Mouse (Mus musculus): Measurements from ENCODE around the gene Rnase4. TPM values are rescaled to one million over a fixed set of nuclear protein-coding genes. Genes with fewer than 3 reads are reported as not detected.
A peak's percentile ranks its signal among the peaks of the same experiment; 100 is the strongest.

Gene Rnase4
- 142 and 151 TPM in 2 replicates for polyA plus RNA-seq (2014; fragmentation: Nextera tagmentation; extraction: Ambion mirVana)

DNA sequence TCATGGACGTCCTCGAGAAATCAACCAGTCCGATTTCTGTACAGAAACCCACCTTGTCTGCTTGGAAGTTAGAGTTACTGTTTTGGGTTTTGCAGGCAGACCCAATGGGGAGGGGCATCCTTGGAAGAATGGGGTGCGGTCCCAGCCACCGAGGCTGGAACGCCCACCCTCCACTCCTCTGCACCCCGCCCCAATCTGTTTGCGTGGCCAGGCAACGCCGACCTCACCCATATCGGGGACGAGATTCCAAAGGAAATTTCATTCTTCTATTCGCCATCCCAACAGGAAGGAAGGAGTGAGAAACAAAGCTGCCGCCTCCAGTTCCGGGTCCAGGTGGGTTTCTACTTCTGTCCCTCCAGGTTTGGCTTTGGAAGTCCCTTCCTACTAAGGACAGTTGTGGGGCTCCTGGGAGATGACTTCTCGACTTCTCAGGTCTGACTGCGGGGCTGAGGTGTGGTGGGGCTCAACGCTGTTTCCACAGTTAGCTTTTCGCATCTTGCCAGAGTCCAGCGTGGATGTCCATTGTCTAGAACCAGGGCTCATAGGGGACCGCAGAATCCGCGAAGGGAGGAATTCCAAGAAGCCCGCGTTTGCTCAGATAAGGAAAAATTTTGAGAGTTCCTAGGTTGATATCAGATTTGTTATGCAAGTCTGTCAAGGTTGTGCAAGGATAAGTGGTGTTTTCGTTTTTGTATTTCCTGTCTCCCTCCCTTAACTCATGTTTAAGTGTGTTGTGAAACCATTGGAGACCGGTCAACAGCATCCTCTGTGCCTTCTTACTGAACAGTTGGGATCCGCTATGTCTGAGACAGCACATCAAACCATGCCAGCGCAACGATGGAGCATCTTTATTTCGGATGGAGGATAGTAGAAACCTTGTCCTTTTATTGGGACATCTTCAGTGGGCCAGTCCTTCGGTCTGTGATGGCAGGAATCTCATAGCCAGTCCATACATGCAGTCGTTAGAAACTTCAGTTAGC lies at the start of gene Rnase4, which contains the start of gene Ang:
TSS of gene Rnase4 (plus strand) at position 157 of the 980 bp plus-strand sequence.
TSS of gene Ang (plus strand) at position 230 of the 980 bp plus-strand sequence.
- peak within 1 kb of the TSS; percentile 92 for H3K27ac ChIP-seq (ENCODE audit: low read depth)
- H3K9me3 ChIP-seq (ENCODE audit: control insufficient read depth, low read length) = no peaks in the 10 kb centered on the region
- WGBS = 7% methylated on average over 33 of the region's 33 CpGs
- H3K9ac ChIP-seq (ENCODE audit: low read length) = peak within 1 kb of the TSS; percentile 68
- H3K4me3 ChIP-seq (ENCODE audit: low read depth, low read length) = peak within 1 kb of the TSS; percentile 74
- ATAC-seq (replicated peaks; ENCODE audit: low FRiP score, low TSS enrichment, low read depth) = peak; percentile 56
- DNase-seq (ENCODE audit: low spot score) = peak; percentile 85
- no peaks in the 10 kb centered on the region for H3K27me3 ChIP-seq (replicated peaks; ENCODE audit: control insufficient read depth, insufficient read depth, low read length)
- peak within 1 kb of the TSS; percentile 58 for H3K4me2 ChIP-seq (ENCODE audit: low read length)
- no peaks in the 10 kb centered on the region for H3K36me3 ChIP-seq (ENCODE audit: control insufficient read depth, insufficient read depth, low read length)
- H3K4me1 ChIP-seq (replicated peaks; ENCODE audit: control insufficient read depth, insufficient read depth, low read length) = peaks cover 2% of the 10 kb centered on the region; the same call in 1 of the 2 replicates

DNA sequence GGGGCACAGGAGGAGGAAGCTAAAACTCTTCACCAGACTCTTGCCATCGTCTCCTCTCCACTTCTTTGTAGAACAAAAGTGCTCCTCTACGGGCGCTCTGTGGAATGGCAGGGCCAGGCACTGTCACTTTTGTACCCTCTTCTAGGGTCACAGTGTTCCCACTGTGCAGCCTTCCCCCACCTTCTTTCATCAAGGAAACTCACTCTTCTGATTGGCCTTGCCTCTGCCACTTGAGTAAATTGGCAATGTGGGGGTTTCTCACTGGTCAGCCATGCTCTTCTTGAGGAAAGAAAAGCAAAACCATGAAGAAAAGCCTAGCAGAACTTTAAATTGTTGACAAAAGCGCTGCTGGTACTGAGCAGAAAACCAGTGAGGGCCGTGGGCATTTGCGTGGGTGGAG lies 49.1 kb upstream of the Rnase4 start, which contains the start of gene Rnase9:
TSS of gene Rnase9 (minus strand) at position 101 of the 400 bp plus-strand sequence.
- Histone ChIP-seq H3K27ac (ENCODE audit: low read depth) (no peak within 1 kb of the TSS), H3K36me3 (ENCODE audit: control insufficient read depth, insufficient read depth, low read length) (no peaks in the 10 kb centered on the region), H3K9me3 (ENCODE audit: control insufficient read depth, low read length) (no peaks in the 10 kb centered on the region), H3K9ac (ENCODE audit: low read length) (no peak within 1 kb of the TSS), H3K4me2 (ENCODE audit: low read length) (no peak within 1 kb of the TSS), H3K4me3 (ENCODE audit: low read depth, low read length) (no peak within 1 kb of the TSS), H3K4me1 (replicated peaks; ENCODE audit: control insufficient read depth, insufficient read depth, low read length) (no peaks in the 10 kb centered on the region), H3K27me3 (replicated peaks; ENCODE audit: control insufficient read depth, insufficient read depth, low read length) (no peaks in the 10 kb centered on the region)
- no peak for DNase-seq (ENCODE audit: low spot score)
- 77% methylated on average over 6 of the region's 6 CpGs for WGBS
- ATAC-seq (replicated peaks; ENCODE audit: low FRiP score, low TSS enrichment, low read depth) = no peak

DNA sequence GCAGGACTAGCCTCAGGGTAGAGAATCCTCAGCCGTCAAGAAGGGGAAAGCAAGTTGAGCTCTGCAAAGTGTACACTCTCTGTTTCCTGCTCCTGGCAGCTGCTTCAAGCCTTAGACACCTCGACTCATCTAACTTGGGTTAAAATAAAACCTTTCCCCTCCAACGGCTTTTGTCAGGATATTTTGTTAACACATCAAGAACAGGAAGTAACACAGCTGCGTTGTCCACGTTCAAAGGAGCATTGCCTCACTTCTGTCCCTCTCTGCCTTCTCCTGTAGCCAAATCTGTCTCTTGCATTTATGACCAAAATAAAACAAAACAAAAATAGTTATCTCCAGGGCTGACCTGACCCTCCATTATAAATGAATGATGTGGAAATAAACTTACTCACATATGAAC lies 43.0 kb upstream of the Rnase4 start:
- 28% methylated on average over 5 of the region's 5 CpGs for WGBS

DNA sequence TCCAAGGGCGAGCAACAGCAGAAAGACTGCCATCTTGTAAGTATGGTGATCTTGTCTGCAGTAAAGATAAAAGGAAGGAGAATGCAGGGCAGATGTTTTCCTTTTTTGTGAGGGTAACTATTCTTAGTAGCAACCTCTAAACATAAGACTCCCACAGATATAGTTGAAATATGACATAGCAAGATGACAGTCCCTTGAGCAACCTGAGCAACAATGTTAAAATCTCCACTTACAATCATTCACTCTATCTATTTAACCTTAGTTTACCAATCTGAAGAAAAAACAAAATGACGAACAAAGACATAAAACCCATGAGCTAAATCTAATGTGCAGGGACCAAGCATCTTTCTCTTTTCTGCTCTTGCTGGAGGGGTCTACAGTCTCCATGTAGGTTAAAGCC lies 40.8 kb upstream of the Rnase4 start, which contains the start of gene Rnase11:
TSS of gene Rnase11 (minus strand) at position 101 of the 400 bp plus-strand sequence.
- no peak within 1 kb of the TSS for H3K4me2 ChIP-seq (ENCODE audit: low read length)
- no peaks in the 10 kb centered on the region for H3K36me3 ChIP-seq (ENCODE audit: control insufficient read depth, insufficient read depth, low read length)
- no peak within 1 kb of the TSS for H3K27ac ChIP-seq (ENCODE audit: low read depth)
- DNase-seq (ENCODE audit: low spot score) (no peak), ATAC-seq (replicated peaks; ENCODE audit: low FRiP score, low TSS enrichment, low read depth) (no peak)
- H3K27me3 ChIP-seq (replicated peaks; ENCODE audit: control insufficient read depth, insufficient read depth, low read length) = no peaks in the 10 kb centered on the region
- no peak within 1 kb of the TSS for H3K4me3 ChIP-seq (ENCODE audit: low read depth, low read length)
- H3K9ac ChIP-seq (ENCODE audit: low read length) = no peak within 1 kb of the TSS
- H3K4me1 ChIP-seq (replicated peaks; ENCODE audit: control insufficient read depth, insufficient read depth, low read length) = no peaks in the 10 kb centered on the region; the same call in 1 of the 2 replicates
- H3K9me3 ChIP-seq (ENCODE audit: control insufficient read depth, low read length) = no peaks in the 10 kb centered on the region
- WGBS = 84% methylated on average over 2 of the region's 2 CpGs

More for the DNA sequence above, 43.0 kb upstream of the Rnase4 start:
- Histone ChIP-seq H3K4me2 (ENCODE audit: low read length) (no peak overlapping the region), H3K4me3 (ENCODE audit: low read depth, low read length) (no peak overlapping the region), H3K9ac (ENCODE audit: low read length) (no peak overlapping the region), H3K4me1 (replicated peaks; ENCODE audit: control insufficient read depth, insufficient read depth, low read length) (no peaks in the 10 kb centered on the region; the same call in 1 of the 2 replicates), H3K27me3 (replicated peaks; ENCODE audit: control insufficient read depth, insufficient read depth, low read length) (no peaks in the 10 kb centered on the region), H3K27ac (ENCODE audit: low read depth) (no peak overlapping the region), H3K9me3 (ENCODE audit: control insufficient read depth, low read length) (no peaks in the 10 kb centered on the region), H3K36me3 (ENCODE audit: control insufficient read depth, insufficient read depth, low read length) (no peaks in the 10 kb centered on the region)
- ATAC-seq (replicated peaks; ENCODE audit: low FRiP score, low TSS enrichment, low read depth) (no peak), DNase-seq (ENCODE audit: low spot score) (no peak)

DNA sequence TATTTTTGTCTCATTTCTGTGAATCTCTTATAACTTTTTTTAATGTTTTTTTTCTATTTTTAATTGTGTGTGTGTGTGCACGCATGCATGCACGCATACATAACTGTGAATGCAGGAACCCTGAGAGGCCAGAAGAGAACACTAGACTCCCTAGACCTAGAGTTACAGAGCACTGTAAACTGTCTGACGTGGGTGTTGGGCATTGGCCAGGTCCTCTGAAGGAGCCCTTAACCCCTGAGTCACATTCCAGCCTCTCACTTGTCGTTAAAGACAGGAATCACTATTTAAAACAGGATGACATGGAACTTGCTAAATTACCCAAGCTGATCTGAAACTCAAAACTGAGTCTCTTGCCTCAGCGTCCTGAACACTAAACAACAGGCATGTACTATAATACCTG lies 38.9 kb upstream of the Rnase4 start:
- H3K4me3 ChIP-seq (ENCODE audit: low read depth, low read length) = no peak overlapping the region
- H3K36me3 ChIP-seq (ENCODE audit: control insufficient read depth, insufficient read depth, low read length) = no peaks in the 10 kb centered on the region
- ATAC-seq (replicated peaks; ENCODE audit: low FRiP score, low TSS enrichment, low read depth) (no peak), DNase-seq (ENCODE audit: low spot score) (no peak)
- no peaks in the 10 kb centered on the region for H3K27me3 ChIP-seq (replicated peaks; ENCODE audit: control insufficient read depth, insufficient read depth, low read length)
- H3K9ac ChIP-seq (ENCODE audit: low read length) = no peak overlapping the region
- H3K27ac ChIP-seq (ENCODE audit: low read depth) = no peak overlapping the region
- H3K4me2 ChIP-seq (ENCODE audit: low read length) = no peak overlapping the region
- H3K4me1 ChIP-seq (replicated peaks; ENCODE audit: control insufficient read depth, insufficient read depth, low read length) = no peaks in the 10 kb centered on the region; the same call in 1 of the 2 replicates
- 61% methylated on average over 5 of the region's 5 CpGs for WGBS
- no peaks in the 10 kb centered on the region for H3K9me3 ChIP-seq (ENCODE audit: control insufficient read depth, low read length)

DNA sequence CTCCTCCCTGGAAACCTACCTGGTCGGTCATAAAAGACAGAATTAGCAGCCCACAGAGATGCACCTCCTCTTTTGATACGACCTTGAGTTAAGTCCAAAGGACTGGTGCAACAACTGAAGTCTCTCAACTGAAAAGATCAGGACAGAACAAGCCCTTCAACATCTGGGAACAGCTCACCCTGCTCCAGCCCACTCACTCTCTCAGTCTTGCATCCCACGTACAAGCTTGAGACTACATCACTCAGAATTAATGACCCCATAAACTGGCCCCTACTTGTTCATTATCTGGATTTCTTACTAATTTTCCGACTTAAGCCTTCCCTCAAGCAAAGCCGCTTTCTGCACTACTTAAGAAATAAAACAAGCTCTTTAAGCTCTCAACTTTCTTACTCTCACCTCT lies 37.7 kb upstream of the Rnase4 start:
- no peak overlapping the region for H3K27ac ChIP-seq (ENCODE audit: low read depth)
- H3K9ac ChIP-seq (ENCODE audit: low read length) = no peak overlapping the region
- no peaks in the 10 kb centered on the region for H3K9me3 ChIP-seq (ENCODE audit: control insufficient read depth, low read length)
- H3K36me3 ChIP-seq (ENCODE audit: control insufficient read depth, insufficient read depth, low read length) = no peaks in the 10 kb centered on the region
- H3K4me1 ChIP-seq (replicated peaks; ENCODE audit: control insufficient read depth, insufficient read depth, low read length) = no peaks in the 10 kb centered on the region; the same call in 1 of the 2 replicates
- DNase-seq (ENCODE audit: low spot score) = no peak
- no peaks in the 10 kb centered on the region for H3K27me3 ChIP-seq (replicated peaks; ENCODE audit: control insufficient read depth, insufficient read depth, low read length)
- ATAC-seq (replicated peaks; ENCODE audit: low FRiP score, low TSS enrichment, low read depth) = no peak
- 58% methylated on average over 5 of the region's 5 CpGs for WGBS
- no peak overlapping the region for H3K4me2 ChIP-seq (ENCODE audit: low read length)
- H3K4me3 ChIP-seq (ENCODE audit: low read depth, low read length) = no peak overlapping the region

DNA sequence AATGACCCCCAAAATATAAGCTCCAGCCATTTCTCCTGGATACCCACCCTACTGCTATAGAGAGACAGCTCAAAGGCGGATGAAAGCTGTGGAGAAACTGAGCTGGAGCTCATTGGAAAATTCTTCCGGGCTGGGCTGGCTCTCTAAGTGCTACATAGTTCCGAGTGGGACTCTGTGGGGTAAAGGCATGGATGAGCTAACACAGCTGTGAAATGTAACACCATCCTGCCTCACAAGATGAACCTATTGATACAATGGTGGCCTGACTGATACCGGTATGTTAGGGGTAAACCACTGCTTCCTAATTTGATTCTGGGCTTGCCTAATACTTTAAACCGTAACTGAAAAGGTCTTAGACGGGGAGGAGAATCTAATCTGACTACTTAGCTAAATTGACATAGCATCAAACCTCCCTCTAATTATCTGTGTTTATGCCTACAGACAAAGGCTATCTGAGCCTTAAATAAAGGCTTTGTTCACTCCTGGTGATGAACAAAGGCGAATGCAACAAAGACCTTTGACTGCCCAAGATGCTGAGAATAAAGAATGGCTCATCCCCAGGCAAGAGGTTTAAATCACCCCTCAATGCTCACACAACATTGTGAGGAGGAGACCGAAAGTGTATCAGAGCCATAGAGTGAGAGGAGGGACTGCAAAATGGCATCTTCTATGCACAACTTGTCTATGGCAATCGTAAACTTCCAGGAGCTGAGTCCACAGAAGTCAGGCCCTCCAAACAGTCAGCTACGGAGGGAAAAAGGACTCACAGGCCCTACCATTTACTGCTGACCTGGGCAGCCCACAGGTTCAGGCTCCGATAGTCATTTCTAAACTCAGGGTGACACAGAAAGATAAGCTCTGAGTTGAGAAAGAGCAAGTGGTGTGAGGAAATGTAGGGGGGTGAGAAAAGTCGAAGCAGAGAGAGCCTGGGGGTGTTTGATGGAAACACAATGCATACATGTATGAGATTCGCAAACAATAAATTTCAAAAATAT lies 36.3 kb upstream of the Rnase4 start:
- 64% methylated on average over 13 of the region's 13 CpGs for WGBS
- 0 out of 2 replicates have a peak overlapping the region, but pooled peaks have one; percentile 3 for H3K27ac ChIP-seq (ENCODE audit: low read depth)
- DNase-seq (ENCODE audit: low spot score) (no peak), ATAC-seq (replicated peaks; ENCODE audit: low FRiP score, low TSS enrichment, low read depth) (no peak)
- no peaks in the 10 kb centered on the region for H3K9me3 ChIP-seq (ENCODE audit: control insufficient read depth, low read length)
- H3K36me3 ChIP-seq (ENCODE audit: control insufficient read depth, insufficient read depth, low read length) = no peaks in the 10 kb centered on the region
- H3K9ac ChIP-seq (ENCODE audit: low read length) = no peak overlapping the region
- H3K27me3 ChIP-seq (replicated peaks; ENCODE audit: control insufficient read depth, insufficient read depth, low read length) = no peaks in the 10 kb centered on the region
- H3K4me3 ChIP-seq (ENCODE audit: low read depth, low read length) = no peak overlapping the region
- no peak overlapping the region for H3K4me2 ChIP-seq (ENCODE audit: low read length)
- no peaks in the 10 kb centered on the region; the same call in 1 of the 2 replicates for H3K4me1 ChIP-seq (replicated peaks; ENCODE audit: control insufficient read depth, insufficient read depth, low read length)

DNA sequence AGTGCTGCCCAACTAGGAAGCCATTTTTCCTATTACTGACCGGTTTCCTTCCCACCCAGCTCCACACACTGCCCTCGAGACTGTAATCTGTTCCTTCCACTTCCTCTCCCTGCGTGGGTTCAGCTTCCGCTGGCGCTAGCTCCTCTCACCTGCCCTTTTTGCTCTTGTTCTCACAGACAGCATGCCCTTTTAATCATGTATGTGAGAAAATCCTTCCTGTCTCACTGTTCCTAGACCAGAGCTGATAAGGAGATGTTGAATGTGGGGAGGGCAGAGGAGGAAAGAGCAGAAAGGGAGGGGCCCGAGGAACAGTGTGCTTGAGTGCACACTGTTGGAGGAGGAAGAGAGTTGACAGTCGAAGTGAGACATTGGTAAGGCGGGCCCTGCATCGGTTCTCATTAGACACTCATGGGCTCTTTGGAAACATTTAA lies 33.5 kb upstream of the Rnase4 start, which contains the start of gene Rnase12:
TSS of gene Rnase12 (minus strand) at position 261 of the 431 bp plus-strand sequence.
- Histone ChIP-seq H3K27me3 (replicated peaks; ENCODE audit: control insufficient read depth, insufficient read depth, low read length) (no peaks in the 10 kb centered on the region), H3K9me3 (ENCODE audit: control insufficient read depth, low read length) (no peaks in the 10 kb centered on the region), H3K36me3 (ENCODE audit: control insufficient read depth, insufficient read depth, low read length) (no peaks in the 10 kb centered on the region), H3K4me2 (ENCODE audit: low read length) (no peak within 1 kb of the TSS), H3K4me3 (ENCODE audit: low read depth, low read length) (no peak within 1 kb of the TSS), H3K9ac (ENCODE audit: low read length) (no peak within 1 kb of the TSS), H3K27ac (ENCODE audit: low read depth) (no peak within 1 kb of the TSS), H3K4me1 (replicated peaks; ENCODE audit: control insufficient read depth, insufficient read depth, low read length) (no peaks in the 10 kb centered on the region; the same call in 1 of the 2 replicates)
- 65% methylated on average over 9 of the region's 9 CpGs for WGBS
- ATAC-seq (replicated peaks; ENCODE audit: low FRiP score, low TSS enrichment, low read depth) (no peak), DNase-seq (ENCODE audit: low spot score) (no peak)

Measured in intestine, embryonic 14.5 days (tissue).